Mouse (Mus musculus) midbrain, embryonic 15.5 days (tissue): ENCODE measurements around the gene Cdadc1. TPM values are rescaled to one million over a fixed set of nuclear protein-coding genes. Genes with fewer than 3 reads are reported as not detected.

ENCODE experiments used
- ATAC-seq: fragments of 200-750 bp; cut with Nextera tagmentation; replicated peaks from 2 replicates; pipeline ENCODE4 v1.8.0; 2017; ENCODE audit warnings: moderate TSS enrichment
- H3K27ac ChIP-seq: fragments of 300-500 bp; sonication (generic); 2 replicates; pipeline ENCODE4 v1.5.1; 2015; ENCODE audit warnings: mild to moderate bottlenecking, inconsistent platforms
- H3K27me3 ChIP-seq: fragments of 300-500 bp; sonication (generic); replicated peaks from 2 replicates; pipeline ENCODE4 v1.6.1; 2015; ENCODE audit warnings: inconsistent platforms
- H3K36me3 ChIP-seq: fragments of 300-500 bp; sonication (generic); replicated peaks from 2 replicates; pipeline ENCODE4 v1.6.1; 2015; ENCODE audit warnings: inconsistent platforms
- H3K4me1 ChIP-seq: fragments of 300-500 bp; sonication (generic); 2 replicates; pipeline ENCODE4 v1.6.1; 2015; ENCODE audit warnings: inconsistent platforms
- H3K4me2 ChIP-seq: fragments of 300-500 bp; sonication (generic); 2 replicates; pipeline ENCODE4 v1.6.1; 2015; ENCODE audit warnings: inconsistent platforms, mild to moderate bottlenecking, moderate library complexity
- H3K4me3 ChIP-seq: fragments of 300-500 bp; sonication (generic); 2 replicates; pipeline ENCODE4 v1.5.1; 2015; ENCODE audit warnings: mild to moderate bottlenecking, inconsistent platforms
- H3K9ac ChIP-seq: fragments of 300-500 bp; sonication (generic); 2 replicates; pipeline ENCODE4 v1.6.1; 2015; ENCODE audit warnings: mild to moderate bottlenecking, inconsistent platforms
- H3K9me3 ChIP-seq: fragments of 300-500 bp; sonication (generic); 2 replicates; pipeline ENCODE4 v1.6.1; 2016; ENCODE audit warnings: inconsistent platforms
- WGBS: fragments of 180-500 bp; shearing (Covaris S2); methylation state at CpG from one replicate; pipeline ENCODE4 v1.1.7; 2015; ENCODE audit warnings: mixed read lengths; 5-methylcytosine and 5-hydroxymethylcytosine counted together
- polyA plus RNA-seq: library from polyadenylated mRNA; unstranded; fragments of >200 nt; fragmentation: Nextera tagmentation; extraction: Ambion mirVana; gene quantifications from 2 replicates; pipeline ENCODE4 v1.2.1, GENCODE M21; 2015

Gene Cdadc1
- polyA plus RNA-seq, 1 experiment from 2014 or later = 36.7 TPM

- WGBS = 92% methylated on average over 8 of the region's 8 CpGs
- no peaks in the 10 kb centered on the region for H3K36me3 ChIP-seq
- no peak overlapping the region for H3K4me3 ChIP-seq
- no peak overlapping the region for H3K9ac ChIP-seq
- H3K27ac ChIP-seq = no peak overlapping the region
- no peaks in the 10 kb centered on the region for H3K4me1 ChIP-seq
- no peaks in the 10 kb centered on the region for H3K27me3 ChIP-seq
- H3K4me2 ChIP-seq = no peak overlapping the region
- H3K9me3 ChIP-seq = no peaks in the 10 kb centered on the region
- ATAC-seq = no peak
Observed at GRCm38 (mm10) chr14:59555018-59555417, 42.7 kb downstream of the Cdadc1 start.

- Histone ChIP-seq H3K4me3 (no peak overlapping the region), H3K4me1 (no peaks in the 10 kb centered on the region), H3K27me3 (no peaks in the 10 kb centered on the region), H3K9me3 (no peaks in the 10 kb centered on the region), H3K27ac (no peak overlapping the region), H3K4me2 (no peak overlapping the region), H3K9ac (no peak overlapping the region), H3K36me3 (no peaks in the 10 kb centered on the region)
- ATAC-seq = no peak
- 71% methylated on average over 5 of the region's 5 CpGs for WGBS
Observed at GRCm38 (mm10) chr14:59554025-59554424, 43.7 kb downstream of the Cdadc1 start.

- 66% methylated on average over 8 of the region's 8 CpGs for WGBS
Observed at GRCm38 (mm10) chr14:59551956-59552355, 45.8 kb downstream of the Cdadc1 start.

GRCm38 (mm10) chr14:59550841-59551240, 46.9 kb downstream of the Cdadc1 start:
- Histone ChIP-seq H3K4me2 (no peak overlapping the region), H3K27me3 (no peaks in the 10 kb centered on the region), H3K9me3 (no peaks in the 10 kb centered on the region), H3K4me1 (no peaks in the 10 kb centered on the region), H3K9ac (no peak overlapping the region), H3K27ac (no peak overlapping the region), H3K36me3 (no peaks in the 10 kb centered on the region), H3K4me3 (no peak overlapping the region)
- ATAC-seq = no peak
- WGBS = 84% methylated on average over 2 of the region's 2 CpGs

More at GRCm38 (mm10) chr14:59551956-59552355, 45.8 kb downstream of the Cdadc1 start:
- Histone ChIP-seq H3K9me3 (no peaks in the 10 kb centered on the region), H3K4me3 (no peak overlapping the region), H3K36me3 (no peaks in the 10 kb centered on the region), H3K27ac (no peak overlapping the region), H3K4me2 (no peak overlapping the region), H3K4me1 (no peaks in the 10 kb centered on the region), H3K27me3 (no peaks in the 10 kb centered on the region), H3K9ac (no peak overlapping the region)
- no peak for ATAC-seq

- H3K4me3 ChIP-seq = no peak overlapping the region
- 79% methylated on average over 6 of the region's 6 CpGs for WGBS
- no peaks in the 10 kb centered on the region for H3K9me3 ChIP-seq
- H3K4me1 ChIP-seq = no peaks in the 10 kb centered on the region
- no peak overlapping the region for H3K9ac ChIP-seq
- H3K27me3 ChIP-seq = no peaks in the 10 kb centered on the region
- no peak overlapping the region for H3K4me2 ChIP-seq
- no peak for ATAC-seq
- H3K36me3 ChIP-seq = no peaks in the 10 kb centered on the region
- no peak overlapping the region for H3K27ac ChIP-seq
Observed at GRCm38 (mm10) chr14:59549106-59549505, 48.7 kb downstream of the Cdadc1 start.

GRCm38 (mm10) chr14:59548532-59548931, 49.2 kb downstream of the Cdadc1 start:
- no peak for ATAC-seq

GRCm38 (mm10) chr14:59547530-59547929, 50.2 kb downstream of the Cdadc1 start:
- Histone ChIP-seq H3K36me3 (no peaks in the 10 kb centered on the region), H3K4me3 (no peak overlapping the region)
- no peak for ATAC-seq

More at GRCm38 (mm10) chr14:59548532-59548931, 49.2 kb downstream of the Cdadc1 start:
- no peaks in the 10 kb centered on the region for H3K27me3 ChIP-seq
- H3K9ac ChIP-seq = no peak overlapping the region
- no peaks in the 10 kb centered on the region for H3K4me1 ChIP-seq
- H3K9me3 ChIP-seq = no peaks in the 10 kb centered on the region
- H3K4me2 ChIP-seq = no peak overlapping the region
- no peaks in the 10 kb centered on the region for H3K36me3 ChIP-seq
- no peak overlapping the region for H3K27ac ChIP-seq
- no peak overlapping the region for H3K4me3 ChIP-seq
- WGBS = 61% methylated on average over 2 of the region's 2 CpGs

GRCm38 (mm10) chr14:59546162-59546880, 51.4 kb downstream of the Cdadc1 start:
- H3K36me3 ChIP-seq = no peaks in the 10 kb centered on the region
- no peaks in the 10 kb centered on the region for H3K4me1 ChIP-seq
- H3K9me3 ChIP-seq = no peaks in the 10 kb centered on the region
- H3K27me3 ChIP-seq = no peaks in the 10 kb centered on the region
- no peak overlapping the region for H3K4me3 ChIP-seq
- H3K9ac ChIP-seq = no peak overlapping the region
- WGBS = 87% methylated on average over 7 of the region's 7 CpGs
- ATAC-seq = no peak
- H3K4me2 ChIP-seq = no peak overlapping the region
- no peak overlapping the region for H3K27ac ChIP-seq

More at GRCm38 (mm10) chr14:59547530-59547929, 50.2 kb downstream of the Cdadc1 start:
- Histone ChIP-seq H3K27me3 (no peaks in the 10 kb centered on the region), H3K4me1 (no peaks in the 10 kb centered on the region), H3K27ac (no peak overlapping the region), H3K4me2 (no peak overlapping the region), H3K9ac (no peak overlapping the region), H3K9me3 (no peaks in the 10 kb centered on the region)
- WGBS = 65% methylated on average over 5 of the region's 5 CpGs

GRCm38 (mm10) chr14:59543956-59544355, 53.8 kb downstream of the Cdadc1 start:
- no peak overlapping the region for H3K4me3 ChIP-seq
- no peak overlapping the region for H3K4me2 ChIP-seq
- no peak for ATAC-seq
- no peaks in the 10 kb centered on the region for H3K9me3 ChIP-seq
- H3K27ac ChIP-seq = no peak overlapping the region
- 75% methylated on average over 5 of the region's 5 CpGs for WGBS
- H3K27me3 ChIP-seq = no peaks in the 10 kb centered on the region
- no peaks in the 10 kb centered on the region for H3K36me3 ChIP-seq
- H3K9ac ChIP-seq = no peak overlapping the region
- no peaks in the 10 kb centered on the region for H3K4me1 ChIP-seq

GRCm38 (mm10) chr14:59543158-59543826, 54.5 kb downstream of the Cdadc1 start:
- Histone ChIP-seq H3K9me3 (no peaks in the 10 kb centered on the region), H3K9ac (no peak overlapping the region), H3K4me3 (no peak overlapping the region), H3K4me1 (no peaks in the 10 kb centered on the region), H3K27me3 (no peaks in the 10 kb centered on the region), H3K27ac (no peak overlapping the region), H3K36me3 (no peaks in the 10 kb centered on the region), H3K4me2 (no peak overlapping the region)
- no peak for ATAC-seq
- 87% methylated on average over 3 of the region's 3 CpGs for WGBS

- H3K36me3 ChIP-seq = no peaks in the 10 kb centered on the region
- no peak overlapping the region for H3K9ac ChIP-seq
- H3K4me2 ChIP-seq = no peak overlapping the region
- H3K27ac ChIP-seq = no peak overlapping the region
- 84% methylated on average over 6 of the region's 6 CpGs for WGBS
- no peak overlapping the region for H3K4me3 ChIP-seq
- H3K9me3 ChIP-seq = no peaks in the 10 kb centered on the region
- no peaks in the 10 kb centered on the region for H3K27me3 ChIP-seq
- no peak for ATAC-seq
- no peaks in the 10 kb centered on the region for H3K4me1 ChIP-seq
Observed at GRCm38 (mm10) chr14:59540761-59541160, 57.0 kb downstream of the Cdadc1 start.

GRCm38 (mm10) chr14:59540230-59540629, 57.5 kb downstream of the Cdadc1 start:
- no peaks in the 10 kb centered on the region for H3K4me1 ChIP-seq

More at GRCm38 (mm10) chr14:59540230-59540629, 57.5 kb downstream of the Cdadc1 start:
- Histone ChIP-seq H3K27me3 (no peaks in the 10 kb centered on the region), H3K9me3 (no peaks in the 10 kb centered on the region), H3K9ac (no peak overlapping the region), H3K4me2 (no peak overlapping the region), H3K4me3 (no peak overlapping the region), H3K36me3 (no peaks in the 10 kb centered on the region), H3K27ac (no peak overlapping the region)
- WGBS = 87% methylated on average over 2 of the region's 2 CpGs
- no peak for ATAC-seq
